Mouse (Mus musculus) liver, adult 2 months (tissue): Measurements from ENCODE around the gene Glud1.

Experiments
- CTCF ChIP-seq: fragments of 200-500 bp; IDR thresholded peaks from 2 replicates; pipeline ENCODE4 v1.5.1; 2011; ENCODE audit warnings: low read depth, low read length, control low read depth
- POLR2A ChIP-seq: fragments of 200-500 bp; IDR thresholded peaks from 2 replicates; pipeline ENCODE4 v1.6.1; 2011; ENCODE audit warnings: low read length, control low read depth; ENCODE audit not compliant: insufficient read depth; ENCODE audit errors: extremely low read depth

DNA sequence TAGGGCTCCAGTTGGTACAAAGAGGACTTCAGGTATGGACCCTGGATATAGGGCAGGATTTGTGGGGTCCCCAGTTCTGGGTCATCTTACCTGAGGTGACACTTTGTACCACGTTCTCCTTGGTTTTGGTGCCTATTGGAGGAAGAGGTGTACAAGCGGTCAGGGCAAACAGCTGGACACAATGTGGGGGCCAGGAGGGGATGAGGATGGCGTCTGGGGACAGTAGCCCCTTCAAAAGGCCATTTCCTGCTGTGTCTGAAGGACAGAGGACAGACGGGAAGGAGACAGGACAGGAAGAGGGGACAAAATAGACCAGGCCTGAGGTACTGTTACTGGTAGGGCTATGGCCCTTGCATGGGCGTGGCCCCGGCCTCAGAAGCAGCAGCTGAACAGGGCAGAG, 63.1 kb downstream of the Glud1 start:
- TF ChIP-seq POLR2A, result no peak
- no peak for TF ChIP-seq CTCF
